Mouse (Mus musculus) splenic B cell, adult 2 months (primary cell): Measurements from ENCODE around the gene Scube3.

Source experiments
- DNase-seq: peaks from one replicate; pipeline ENCODE4 v3.0.0-alpha.2; 2011; ENCODE audit warnings: low read depth, low spot score
- H3K27me3 ChIP-seq: 2 replicates; pipeline ENCODE4 v1.6.1; 2012; ENCODE audit warnings: mild to moderate bottlenecking, low read length, moderate library complexity, mixed read lengths; ENCODE audit not compliant: control insufficient read depth, poor library complexity, insufficient read depth, severe bottlenecking
- H3K36me3 ChIP-seq: 2 replicates; pipeline ENCODE4 v1.6.1; 2012; ENCODE audit warnings: mild to moderate bottlenecking, low read length, moderate library complexity, mixed read lengths; ENCODE audit not compliant: control insufficient read depth, poor library complexity, insufficient read depth, severe bottlenecking

The Scube3 gene

GRCm38 (mm10) chr17:28142700-28143610 lies 1.0 kb downstream of the Scube3 start:
- Histone ChIP-seq H3K36me3 (no peaks in the 10 kb centered on the region), H3K27me3 (no peaks in the 10 kb centered on the region; the same call in 1 of the 2 replicates)
- DNase-seq: peak; percentile 17

GRCm38 (mm10) chr17:28143751-28144150 lies 1.8 kb downstream of the Scube3 start:
- no peaks in the 10 kb centered on the region; the same call in 1 of the 2 replicates for H3K27me3 ChIP-seq
- no peak for DNase-seq
- no peaks in the 10 kb centered on the region for H3K36me3 ChIP-seq

GRCm38 (mm10) chr17:28144241-28144640 lies 2.3 kb downstream of the Scube3 start:
- no peaks in the 10 kb centered on the region for H3K36me3 ChIP-seq
- no peak for DNase-seq
- H3K27me3 ChIP-seq: no peaks in the 10 kb centered on the region; the same call in 1 of the 2 replicates

GRCm38 (mm10) chr17:28148288-28148687 lies 6.3 kb downstream of the Scube3 start:
- H3K27me3 ChIP-seq: no peaks in the 10 kb centered on the region; the same call in 1 of the 2 replicates
- no peaks in the 10 kb centered on the region for H3K36me3 ChIP-seq
- no peak for DNase-seq

- Histone ChIP-seq H3K27me3 (no peaks in the 10 kb centered on the region), H3K36me3 (no peaks in the 10 kb centered on the region)
- DNase-seq: no peak
Observed at GRCm38 (mm10) chr17:28149734-28150133, 7.8 kb downstream of the Scube3 start.

GRCm38 (mm10) chr17:28150456-28150855 lies 8.5 kb downstream of the Scube3 start:
- Histone ChIP-seq H3K36me3 (no peaks in the 10 kb centered on the region), H3K27me3 (no peaks in the 10 kb centered on the region)
- no peak for DNase-seq

- Histone ChIP-seq H3K36me3 (no peaks in the 10 kb centered on the region), H3K27me3 (no peaks in the 10 kb centered on the region)
- DNase-seq: no peak
Observed at GRCm38 (mm10) chr17:28153095-28153494, 11.2 kb downstream of the Scube3 start.

- no peak for DNase-seq
- Histone ChIP-seq H3K36me3 (no peaks in the 10 kb centered on the region), H3K27me3 (no peaks in the 10 kb centered on the region)
Observed at GRCm38 (mm10) chr17:28154970-28155369, 13.0 kb downstream of the Scube3 start.

GRCm38 (mm10) chr17:28160361-28160760 lies 18.4 kb downstream of the Scube3 start:
- no peaks in the 10 kb centered on the region for H3K36me3 ChIP-seq
- no peak for DNase-seq
- no peaks in the 10 kb centered on the region for H3K27me3 ChIP-seq

- no peaks in the 10 kb centered on the region for H3K27me3 ChIP-seq
- no peaks in the 10 kb centered on the region for H3K36me3 ChIP-seq
- no peak for DNase-seq
Observed at GRCm38 (mm10) chr17:28161310-28161881, 19.5 kb downstream of the Scube3 start.

- Histone ChIP-seq H3K27me3 (no peaks in the 10 kb centered on the region), H3K36me3 (no peaks in the 10 kb centered on the region)
- DNase-seq: peak; percentile 85
Observed at GRCm38 (mm10) chr17:28163666-28164065, 21.7 kb downstream of the Scube3 start.

GRCm38 (mm10) chr17:28170460-28171305 lies 28.7 kb downstream of the Scube3 start:
- Histone ChIP-seq H3K27me3 (no peaks in the 10 kb centered on the region), H3K36me3 (no peaks in the 10 kb centered on the region)
- no peak for DNase-seq

- H3K27me3 ChIP-seq: no peaks in the 10 kb centered on the region
- no peak for DNase-seq
- no peaks in the 10 kb centered on the region for H3K36me3 ChIP-seq
Observed at GRCm38 (mm10) chr17:28172690-28173089, 30.7 kb downstream of the Scube3 start.

- peak; percentile 91 for DNase-seq
- no peaks in the 10 kb centered on the region for H3K27me3 ChIP-seq
- H3K36me3 ChIP-seq: no peaks in the 10 kb centered on the region
Observed at GRCm38 (mm10) chr17:28176775-28177539, 35.0 kb downstream of the Scube3 start, which contains the start of gene Zfp523. Zfp523 (plus strand) TSS chr17:28177129.
